Mouse (Mus musculus) retina, embryonic 14.5 days (tissue): ENCODE data around the gene Gprin2.

Experiments used
- DNase-seq: peaks from one replicate; pipeline ENCODE4 v3.0.0-alpha.2; 2015; ENCODE audit warnings: low spot score

Gene Gprin2

GRCm38 (mm10) chr14:34200738-34201230 is 669 bp downstream of the Gprin2 start:
- peak; percentile 60 for DNase-seq

- no peak for DNase-seq
These were observed 4.7 kb downstream of the Gprin2 start for GRCm38 (mm10) chr14:34196706-34197105.

- no peak for DNase-seq
These were observed 6.0 kb downstream of the Gprin2 start for GRCm38 (mm10) chr14:34195466-34195865.

- no peak for DNase-seq
These were observed 7.6 kb downstream of the Gprin2 start for GRCm38 (mm10) chr14:34193879-34194278.

DNA sequence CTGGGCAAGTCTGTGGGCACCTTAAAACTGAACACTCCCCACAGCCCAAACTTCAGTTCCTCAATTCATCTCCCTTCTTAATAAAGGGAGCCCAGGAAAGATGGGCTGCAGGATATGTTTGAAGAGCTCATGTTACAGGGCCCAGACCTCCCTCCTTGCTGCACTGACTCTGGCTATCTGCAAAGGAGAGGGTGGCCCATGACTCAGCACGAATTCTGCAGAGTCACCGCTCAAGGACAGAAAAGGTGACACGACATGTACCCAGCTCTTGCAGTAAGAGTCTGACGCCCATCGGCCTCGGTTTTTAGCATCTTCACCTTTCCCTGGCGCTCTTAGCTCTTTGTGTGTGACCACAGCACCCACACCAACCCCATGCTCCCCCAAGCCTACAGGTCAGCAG is 11.1 kb downstream of the Gprin2 start:
- no peak for DNase-seq

- peak; percentile 55 for DNase-seq
These were observed 12.8 kb downstream of the Gprin2 start for GRCm38 (mm10) chr14:34188629-34189028.

DNA sequence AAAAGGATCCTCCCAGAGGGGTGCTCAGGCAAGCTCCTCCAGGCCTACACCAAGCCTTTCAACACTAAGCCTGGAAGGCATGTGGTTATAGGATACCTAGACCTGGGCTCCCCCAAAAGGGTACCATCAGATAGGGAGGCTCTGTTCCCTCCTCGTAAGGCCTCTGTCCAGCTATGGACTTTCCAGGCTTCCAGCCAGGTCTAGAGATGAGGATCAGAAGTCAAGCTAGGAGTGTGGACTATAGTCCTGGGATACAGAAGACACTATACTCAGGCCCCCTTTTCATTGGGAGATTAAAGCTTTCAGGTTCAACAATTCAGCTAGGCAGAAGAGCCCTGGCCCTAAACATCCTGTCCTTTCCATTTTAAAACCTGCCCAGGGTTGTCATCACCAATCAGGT is 18.4 kb downstream of the Gprin2 start:
- DNase-seq: no peak

DNA sequence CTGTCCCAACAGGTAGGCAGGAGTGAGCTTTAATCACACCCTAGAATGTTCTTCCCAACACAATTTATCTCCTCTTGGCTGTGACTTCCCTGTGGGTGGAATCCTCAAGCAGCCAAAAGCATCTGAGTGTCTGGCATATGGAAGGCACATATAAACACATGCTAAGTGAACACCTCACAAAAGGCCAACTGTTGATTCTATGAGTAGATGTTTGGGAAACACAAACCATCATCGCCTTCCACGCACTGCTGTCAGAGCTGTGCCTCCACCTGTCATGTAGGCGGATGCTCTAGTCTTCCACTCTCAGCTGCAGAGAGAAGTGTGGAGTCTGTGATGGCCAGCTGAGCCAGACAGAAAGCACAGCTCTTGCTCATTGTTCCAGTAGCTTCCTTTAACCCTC is 22.1 kb downstream of the Gprin2 start:
- no peak for DNase-seq

GRCm38 (mm10) chr14:34171107-34171506 is 30.3 kb downstream of the Gprin2 start:
- DNase-seq: no peak

DNA sequence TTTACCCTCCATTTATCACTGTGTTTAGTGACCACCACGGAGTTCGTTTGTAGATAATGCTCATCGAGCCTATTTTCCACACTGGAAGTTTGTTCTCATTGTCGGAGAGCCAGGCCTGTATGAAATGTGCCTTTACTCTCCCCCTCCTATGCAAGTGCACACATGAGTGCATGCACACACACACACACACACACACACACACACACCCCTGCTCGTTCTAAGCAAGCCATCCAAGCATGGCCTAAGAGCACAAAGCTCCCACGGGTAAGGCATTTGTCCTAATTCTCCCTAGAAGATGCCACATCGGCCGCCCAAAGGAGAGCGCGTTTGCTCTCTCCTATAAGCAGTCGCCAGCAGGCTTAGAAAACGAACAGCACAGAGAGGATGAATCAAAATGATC is 45.7 kb downstream of the Gprin2 start:
- no peak for DNase-seq

DNA sequence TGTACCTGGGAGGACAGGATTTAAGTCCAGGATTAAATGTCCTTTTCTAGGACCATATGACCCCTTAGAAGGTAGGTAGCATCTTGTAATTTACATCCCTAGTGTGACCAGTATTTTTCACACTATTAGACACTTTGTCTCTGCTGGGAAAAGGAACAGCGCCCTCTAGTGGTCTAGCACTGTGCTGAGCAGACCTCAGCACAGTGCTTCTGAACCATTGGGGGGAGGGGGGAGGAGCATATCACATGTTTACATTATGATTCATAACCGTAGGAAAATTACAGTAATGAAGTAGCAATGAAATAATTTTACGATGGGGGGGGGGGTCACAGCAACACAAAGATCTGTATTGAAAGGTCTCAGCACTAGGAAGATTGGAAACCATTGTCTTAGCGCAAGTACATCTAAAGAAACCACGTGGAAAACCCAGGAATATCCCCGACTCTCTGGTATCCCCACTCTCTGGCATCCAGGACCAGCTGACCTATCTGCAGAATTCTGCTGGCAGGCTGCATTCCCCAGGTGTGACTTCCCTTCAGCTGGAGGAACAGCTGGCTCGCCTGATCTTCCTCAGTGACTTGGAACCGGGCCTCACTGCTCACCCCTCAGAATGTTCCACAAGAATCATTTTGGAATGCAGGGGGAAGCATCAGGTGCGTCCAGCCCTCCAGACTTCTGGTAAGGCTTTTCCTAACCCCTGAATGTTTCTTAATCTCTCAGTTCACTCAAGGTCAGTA is 46.7 kb downstream of the Gprin2 start:
- peak; percentile 83 for DNase-seq

DNA sequence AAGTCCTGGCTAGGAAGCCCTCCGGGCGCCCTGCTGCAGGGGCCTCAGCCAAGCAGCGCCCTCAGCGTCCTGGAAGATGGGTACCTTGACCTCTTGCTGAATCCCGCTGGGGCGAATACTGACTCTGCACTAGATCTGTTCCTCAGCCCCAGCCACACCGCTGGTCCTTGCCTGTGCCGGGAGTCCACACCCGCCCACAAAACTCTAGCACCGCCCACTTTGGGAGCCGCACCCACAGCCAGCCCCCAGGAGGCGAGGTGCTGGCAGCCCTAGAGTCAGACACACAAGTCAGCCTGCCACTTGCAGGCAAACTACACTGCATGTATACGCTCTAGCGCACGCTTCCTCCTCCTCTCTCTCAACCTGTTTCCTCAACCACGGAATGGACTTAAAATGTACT is 49.1 kb downstream of the Gprin2 start, which contains the start of gene Npy4r:
Npy4r (minus strand) TSS at position 148 of the 400 bp plus-strand sequence.
- DNase-seq: peak; percentile 35

- DNase-seq: no peak
These were observed 58.5 kb downstream of the Gprin2 start for GRCm38 (mm10) chr14:34142915-34143314.

GRCm38 (mm10) chr14:34142316-34142715 is 59.1 kb downstream of the Gprin2 start:
- DNase-seq: no peak

DNA sequence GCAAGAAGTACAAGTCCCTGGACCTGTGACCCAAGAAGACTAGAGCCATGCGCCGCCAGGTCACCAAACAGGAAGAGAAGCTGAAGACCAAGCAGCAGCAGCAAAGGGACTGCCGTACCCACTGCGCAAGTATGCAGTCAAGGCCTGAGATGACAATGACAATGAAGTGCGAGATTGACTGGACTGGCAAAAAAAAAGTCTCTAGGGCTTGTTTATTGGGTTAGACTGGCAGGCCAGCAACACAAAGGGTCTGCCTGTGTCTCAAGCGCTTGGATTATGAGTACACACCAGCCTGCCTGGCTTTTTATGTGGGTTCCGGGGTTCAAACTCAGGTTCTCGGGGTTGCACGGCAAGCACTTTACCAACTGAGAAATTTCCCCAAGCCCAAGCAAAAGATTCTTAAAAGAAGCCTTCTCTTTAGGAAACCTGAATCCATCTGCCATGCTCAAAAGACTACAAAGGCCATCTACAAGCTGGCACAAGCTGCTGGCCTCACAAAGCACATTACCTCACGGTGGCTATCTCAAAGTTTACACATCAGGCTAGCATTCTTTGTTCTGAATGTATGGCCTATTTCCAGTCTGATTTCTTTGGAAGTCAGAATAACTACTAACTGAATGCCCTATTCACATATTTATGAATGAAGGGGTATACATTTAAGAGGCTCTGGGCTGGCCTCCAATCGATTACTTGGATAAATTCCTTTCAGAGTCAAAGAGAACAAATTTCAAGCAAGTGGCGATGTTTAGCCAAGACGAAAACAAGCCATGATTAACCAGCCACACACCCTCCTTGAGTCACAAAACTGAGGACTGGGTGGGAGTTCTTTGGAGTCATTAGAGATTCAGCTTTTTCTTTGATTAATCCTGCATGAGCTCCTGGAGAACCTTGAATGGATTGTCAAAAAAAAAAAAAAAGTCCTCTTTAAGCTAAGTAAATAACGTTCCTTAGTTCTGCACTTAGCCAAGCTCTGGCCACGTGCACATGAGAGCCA is 61.5 kb downstream of the Gprin2 start:
- no peak for DNase-seq
